Mouse (Mus musculus) inflammation-experienced regulatory T-cells (primary cell): ENCODE measurements around the gene Rnf133. TPM values are rescaled to one million over a fixed set of nuclear protein-coding genes. Genes with fewer than 3 reads are reported as not detected.

Source experiments
- polyA plus RNA-seq, 2 experiments: library from polyadenylated mRNA; unstranded; fragments of 100-300 nt; shearing (Covaris generic); gene quantifications; one replicate each; pipeline ENCODE4 v1.2.1; 2017

The Rnf133 gene
- under 1 TPM in 1 of 2 experiments, not detected in 1; 0.21 TPM for polyA plus RNA-seq

GRCm38 (mm10) chr6:23650205-23650604, at the start of gene Rnf133:
Gene Rnf133, minus strand, starts transcription at chr6:23650305.

GRCm38 (mm10) chr6:23655036-23655435, 4.9 kb upstream of the Rnf133 start, which contains the start of gene Rnf148:
Gene Rnf148, minus strand, starts transcription at chr6:23655136.

Other genes with a start within 250 kb of the Rnf133 start
- gene Rnf148, start 4.8 kb upstream of the Rnf133 start, polyA plus RNA-seq, result not detected
- 1 to 10 TPM in 1 of 2 experiments, under 1 TPM in 1; 0.75 to 1.7 TPM for gene Cadps2, start 189.1 kb upstream of the Rnf133 start, polyA plus RNA-seq